Mouse (Mus musculus) stomach, embryonic 14.5 days (tissue): ENCODE measurements at regions not wholly inside any gene's neighbourhood (a gene's known extent, or its start where the extent isn't known, plus 50 kb on each side); places are given as distances from the start of the nearest gene placed in this dataset. TPM values are rescaled to one million over a fixed set of nuclear protein-coding genes. Genes with fewer than 3 reads are reported as not detected.
"Not testable (repeated sequence)": the region's sequence is repeated elsewhere in the genome, so short reads cannot be mapped to it uniquely, and the experiment has no call there.

Experiments
- ATAC-seq: fragments of 200-750 bp; cut with Nextera tagmentation; 2 replicates; pipeline ENCODE4 v1.8.0; 2017; ENCODE audit warnings: low read depth, moderate TSS enrichment; ENCODE audit not compliant: insufficient number of reproducible peaks, insufficient read depth, low FRiP score
- H3K27ac ChIP-seq: fragments of 300-500 bp; sonication (generic); 2 replicates; pipeline ENCODE4 v1.5.1; 2014; ENCODE audit warnings: mild to moderate bottlenecking, low read length, moderate library complexity, mixed read lengths
- H3K27me3 ChIP-seq: fragments of 300-500 bp; sonication (generic); 2 replicates; pipeline ENCODE4 v1.6.1; 2014; ENCODE audit warnings: low read length, control low read depth, mixed read lengths; ENCODE audit not compliant: control insufficient read depth, insufficient read depth
- H3K36me3 ChIP-seq: fragments of 300-500 bp; sonication (generic); 2 replicates; pipeline ENCODE4 v1.6.1; 2014; ENCODE audit warnings: mild to moderate bottlenecking, control low read depth, low read length, moderate library complexity, mixed read lengths; ENCODE audit not compliant: control insufficient read depth, insufficient read depth
- H3K4me1 ChIP-seq: fragments of 300-500 bp; sonication (generic); 2 replicates; pipeline ENCODE4 v1.6.1; 2014; ENCODE audit warnings: low read length, control low read depth, mixed read lengths; ENCODE audit not compliant: control insufficient read depth, insufficient read depth
- H3K4me2 ChIP-seq: fragments of 300-500 bp; sonication (generic); replicated peaks from 2 replicates; pipeline ENCODE4 v1.6.1; 2014; ENCODE audit warnings: low read depth, low read length, control low read depth
- H3K4me3 ChIP-seq: fragments of 300-500 bp; sonication (generic); 2 replicates; pipeline ENCODE4 v1.5.1; 2014; ENCODE audit warnings: low read depth, low read length, control low read depth
- H3K9ac ChIP-seq: fragments of 300-500 bp; sonication (generic); replicated peaks from 2 replicates; pipeline ENCODE4 v1.6.1; 2014; ENCODE audit warnings: low read depth, mild to moderate bottlenecking, control low read depth, low read length, moderate library complexity, mixed read lengths
- H3K9me3 ChIP-seq: fragments of 300-500 bp; sonication (generic); 2 replicates; pipeline ENCODE4 v1.6.1; 2016; ENCODE audit warnings: low read depth, low read length, control low read depth; ENCODE audit not compliant: control insufficient read depth
- WGBS: fragments of 180-500 bp; shearing (Covaris S2); extraction: QIAGEN DNeasy Blood & Tissue Kit; methylation state at CpG from one replicate; pipeline ENCODE4 v1.1.7; 2014; 5-methylcytosine and 5-hydroxymethylcytosine counted together
- microRNA-seq: library from miRNA; unstranded; fragments of <30 nt; microRNA quantifications from one replicate; pipeline ENCODE4, GENCODE M21; 2016

DNA sequence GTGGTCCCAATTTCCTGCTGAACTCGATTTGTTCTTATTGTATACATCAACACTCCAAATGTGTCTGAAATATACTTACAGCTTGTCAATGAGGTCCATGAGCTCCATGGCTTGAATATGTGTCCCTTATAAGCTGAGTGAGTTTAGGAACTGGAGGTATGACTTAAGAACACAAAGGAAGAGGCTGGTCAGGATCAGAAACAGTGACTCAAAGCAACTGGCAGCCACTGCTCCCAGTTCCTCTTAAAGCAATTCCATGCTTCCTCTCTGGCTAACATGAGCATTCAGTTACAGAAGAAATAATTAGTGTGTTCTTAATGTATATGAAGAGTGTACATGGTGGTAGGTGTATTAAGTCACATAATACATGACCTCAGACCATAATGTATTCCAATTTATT lies 81.7 kb upstream of the Egfr start:
- no peak for ATAC-seq
- Histone ChIP-seq H3K4me3 (no peak overlapping the region), H3K9ac (no peak overlapping the region), H3K9me3 (no peaks in the 10 kb centered on the region), H3K27me3 (no peaks in the 10 kb centered on the region), H3K27ac (no peak overlapping the region), H3K4me2 (no peak overlapping the region), H3K36me3 (no peaks in the 10 kb centered on the region), H3K4me1 (no peaks in the 10 kb centered on the region)
- 67% methylated on average over 1 of the region's 1 CpGs for whole genome bisulfite sequencing

GRCm38 (mm10) chr11:16675951-16676350 lies 76.1 kb upstream of the Egfr start:
- not testable (repeated sequence) for H3K4me3 ChIP-seq, H3K4me1 ChIP-seq, H3K27ac ChIP-seq, ATAC-seq, H3K27me3 ChIP-seq, H3K4me2 ChIP-seq, H3K9ac ChIP-seq, H3K9me3 ChIP-seq, H3K36me3 ChIP-seq
- WGBS, result 28% methylated on average over 1 of the region's 1 CpGs

DNA sequence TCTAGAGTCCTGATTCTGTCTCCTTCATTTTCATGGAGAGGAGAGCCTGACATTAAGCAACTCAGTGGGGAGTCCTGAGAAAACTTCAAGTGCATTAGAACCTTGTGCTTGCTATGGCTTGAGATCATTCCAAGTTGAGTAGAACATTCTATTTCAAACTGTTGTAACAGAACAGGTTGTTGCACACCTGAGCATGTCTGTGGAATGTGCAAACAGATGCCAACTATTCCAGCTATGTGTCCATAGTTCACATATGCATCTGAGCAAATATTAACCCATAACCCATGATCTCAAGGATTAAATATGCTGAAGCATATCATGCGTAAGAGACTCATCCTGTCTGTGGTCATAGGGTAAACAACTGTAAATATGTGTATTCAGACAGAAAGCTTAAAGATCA lies 68.5 kb upstream of the Egfr start:
- H3K9ac ChIP-seq, result no peak overlapping the region
- 63% methylated on average over 1 of the region's 1 CpGs for WGBS

GRCm38 (mm10) chr11:16695596-16695995 lies 56.4 kb upstream of the Egfr start:
- Histone ChIP-seq H3K4me3 (no peak overlapping the region), H3K9ac (no peak overlapping the region), H3K4me2 (no peak overlapping the region), H3K27me3 (no peaks in the 10 kb centered on the region), H3K9me3 (no peaks in the 10 kb centered on the region), H3K27ac (no peak overlapping the region), H3K36me3 (no peaks in the 10 kb centered on the region), H3K4me1 (no peaks in the 10 kb centered on the region)
- WGBS, result 67% methylated on average over 1 of the region's 1 CpGs
- no peak for ATAC-seq

More for the DNA sequence above, 68.5 kb upstream of the Egfr start:
- H3K36me3 ChIP-seq, result no peaks in the 10 kb centered on the region
- no peak overlapping the region for H3K4me2 ChIP-seq
- no peaks in the 10 kb centered on the region for H3K9me3 ChIP-seq
- ATAC-seq, result no peak
- H3K27ac ChIP-seq, result no peak overlapping the region
- H3K4me1 ChIP-seq, result no peaks in the 10 kb centered on the region
- H3K27me3 ChIP-seq, result no peaks in the 10 kb centered on the region
- H3K4me3 ChIP-seq, result no peak overlapping the region

GRCm38 (mm10) chr11:16696787-16697186 lies 55.2 kb upstream of the Egfr start:
- Histone ChIP-seq H3K4me1 (no peaks in the 10 kb centered on the region), H3K9ac (no peak overlapping the region), H3K4me3 (no peak overlapping the region), H3K9me3 (no peaks in the 10 kb centered on the region), H3K27me3 (no peaks in the 10 kb centered on the region), H3K4me2 (no peak overlapping the region), H3K27ac (no peak overlapping the region), H3K36me3 (no peaks in the 10 kb centered on the region)
- no peak for ATAC-seq
- WGBS, result 80% methylated on average over 2 of the region's 2 CpGs

DNA sequence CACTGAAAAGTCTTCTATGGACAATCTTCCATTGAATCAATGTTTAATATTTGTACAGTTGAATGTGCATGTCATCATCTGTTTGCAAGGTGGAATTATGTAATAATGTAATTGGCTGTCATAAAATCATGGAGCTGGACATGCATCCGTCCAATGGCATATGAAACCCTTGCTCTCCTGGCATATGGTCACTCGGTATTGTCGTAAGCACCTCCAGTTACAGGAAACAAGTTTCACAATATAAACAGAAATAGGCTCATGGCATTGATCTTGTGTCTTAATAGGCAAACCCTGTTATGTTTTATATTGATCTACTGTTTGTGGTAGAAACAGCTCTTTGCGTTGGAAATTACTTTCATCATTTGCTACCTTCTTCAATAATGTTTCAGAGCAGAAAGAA lies 50.2 kb upstream of the Egfr start:
- no peaks in the 10 kb centered on the region for H3K9me3 ChIP-seq
- H3K4me2 ChIP-seq, result no peak overlapping the region
- no peak overlapping the region for H3K4me3 ChIP-seq
- no peak overlapping the region for H3K9ac ChIP-seq
- H3K27ac ChIP-seq, result no peak overlapping the region
- H3K36me3 ChIP-seq, result no peaks in the 10 kb centered on the region
- H3K4me1 ChIP-seq, result no peaks in the 10 kb centered on the region
- ATAC-seq, result no peak
- no peaks in the 10 kb centered on the region for H3K27me3 ChIP-seq
- WGBS, result 85% methylated on average over 4 of the region's 4 CpGs

Small RNA genes in the stretch of these regions (microRNA-seq; reads per million reads assigned to microRNA genes)
- not detected for gene Gm24714
